Mouse (Mus musculus) heart, postnatal 0 days (tissue): ENCODE results near the gene Msantd3.

ENCODE experiments used
- CTCF ChIP-seq: IDR thresholded peaks from 2 replicates; pipeline ENCODE4 v1.5.1; 2016; ENCODE audit warnings: antibody characterized with exemption, control low read depth, low read depth
- EP300 ChIP-seq: IDR thresholded peaks from 2 replicates; pipeline ENCODE4 v1.6.1; 2016; ENCODE audit warnings: antibody characterized with exemption, low read depth

DNA sequence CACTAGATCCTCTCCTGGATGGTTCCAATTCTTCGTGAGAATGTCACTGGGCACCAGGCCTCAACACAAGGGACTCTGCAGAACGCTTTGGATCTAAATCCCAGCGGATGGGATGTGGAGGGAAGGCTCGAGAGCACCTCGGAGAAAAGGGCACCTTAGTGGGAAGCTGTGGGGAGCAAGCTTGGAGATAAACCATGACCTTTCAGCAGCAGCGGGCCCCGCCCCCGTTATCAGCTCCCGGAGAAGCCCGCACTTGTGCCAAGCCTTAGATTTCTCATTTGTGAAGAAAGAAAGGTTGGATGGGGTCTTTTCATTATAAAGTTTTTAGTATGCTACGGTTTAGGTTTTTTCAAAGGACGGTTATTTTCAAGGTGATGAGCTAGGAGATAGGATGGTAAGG lies 6.2 kb downstream of the Msantd3 start:
- TF ChIP-seq CTCF: no peak
- TF ChIP-seq EP300: no peak
